Mouse (Mus musculus) hindbrain, embryonic 13.5 days (tissue): ENCODE measurements at regions not wholly inside any gene's neighbourhood (a gene's known extent, or its start where the extent isn't known, plus 50 kb on each side); places are given as distances from the start of the nearest gene placed in this dataset.

ENCODE experiments used
- ATAC-seq: fragments of 200-750 bp; cut with Nextera tagmentation; 2 replicates; pipeline ENCODE4 v1.8.0; 2017; ENCODE audit warnings: moderate TSS enrichment; ENCODE audit not compliant: low FRiP score
- H3K27ac ChIP-seq: fragments of 300-500 bp; sonication (generic); 2 replicates; pipeline ENCODE4 v1.5.1; 2015; ENCODE audit warnings: inconsistent platforms, mild to moderate bottlenecking, moderate library complexity
- H3K27me3 ChIP-seq: fragments of 300-500 bp; sonication (generic); 2 replicates; pipeline ENCODE4 v1.6.1; 2015; ENCODE audit warnings: mild to moderate bottlenecking, inconsistent platforms
- H3K36me3 ChIP-seq: fragments of 300-500 bp; sonication (generic); 2 replicates; pipeline ENCODE4 v1.6.1; 2015; ENCODE audit warnings: mild to moderate bottlenecking, inconsistent platforms
- H3K4me1 ChIP-seq: fragments of 300-500 bp; sonication (generic); replicated peaks from 2 replicates; pipeline ENCODE4 v1.6.1; 2015; ENCODE audit warnings: inconsistent platforms
- H3K4me2 ChIP-seq: fragments of 300-500 bp; sonication (generic); 2 replicates; pipeline ENCODE4 v1.6.1; 2015; ENCODE audit warnings: inconsistent platforms, mild to moderate bottlenecking, moderate library complexity
- H3K4me3 ChIP-seq: fragments of 300-500 bp; sonication (generic); 2 replicates; pipeline ENCODE4 v1.5.1; 2015; ENCODE audit warnings: mild to moderate bottlenecking, inconsistent platforms
- H3K9ac ChIP-seq: fragments of 300-500 bp; sonication (generic); 2 replicates; pipeline ENCODE4 v1.6.1; 2015; ENCODE audit warnings: mild to moderate bottlenecking, inconsistent platforms
- H3K9me3 ChIP-seq: fragments of 300-500 bp; sonication (generic); 2 replicates; pipeline ENCODE4 v1.6.1; 2016; ENCODE audit warnings: inconsistent platforms
- WGBS: fragments of 180-500 bp; shearing (Covaris S2); methylation state at CpG from one replicate; pipeline ENCODE4 v1.1.7; 2015; 5-methylcytosine and 5-hydroxymethylcytosine counted together

- H3K9me3 ChIP-seq, result no peaks in the 10 kb centered on the region
- WGBS, result 37% methylated on average over 6 of the region's 6 CpGs
- no peak overlapping the region for H3K27ac ChIP-seq
These were observed 148.5 kb downstream of the Clic5 start for GRCm38 (mm10) chr17:44336842-44337241.

GRCm38 (mm10) chr17:44337253-44337652 is 148.9 kb downstream of the Clic5 start:
- WGBS, result 89% methylated on average over 5 of the region's 5 CpGs
- no peak for ATAC-seq
- H3K27me3 ChIP-seq, result no peaks in the 10 kb centered on the region

More at GRCm38 (mm10) chr17:44336842-44337241, 148.5 kb downstream of the Clic5 start:
- H3K9ac ChIP-seq, result no peak overlapping the region
- H3K4me2 ChIP-seq, result no peak overlapping the region
- no peaks in the 10 kb centered on the region for H3K36me3 ChIP-seq
- no peak for ATAC-seq
- H3K27me3 ChIP-seq, result no peaks in the 10 kb centered on the region
- no peak overlapping the region for H3K4me3 ChIP-seq
- H3K4me1 ChIP-seq, result no peaks in the 10 kb centered on the region

GRCm38 (mm10) chr17:44344542-44344941 is 156.2 kb downstream of the Clic5 start:
- H3K27ac ChIP-seq, result no peak overlapping the region
- H3K27me3 ChIP-seq, result peaks cover 7% of the 10 kb centered on the region; the same call in 1 of the 2 replicates
- H3K4me1 ChIP-seq, result no peaks in the 10 kb centered on the region
- H3K9me3 ChIP-seq, result no peaks in the 10 kb centered on the region
- no peak overlapping the region for H3K4me3 ChIP-seq
- H3K4me2 ChIP-seq, result no peak overlapping the region
- H3K9ac ChIP-seq, result no peak overlapping the region
- no peaks in the 10 kb centered on the region for H3K36me3 ChIP-seq
- ATAC-seq, result no peak
- WGBS, result 100% methylated on average over 2 of the region's 2 CpGs

More at GRCm38 (mm10) chr17:44337253-44337652, 148.9 kb downstream of the Clic5 start:
- no peak overlapping the region for H3K9ac ChIP-seq
- H3K9me3 ChIP-seq, result no peaks in the 10 kb centered on the region
- no peaks in the 10 kb centered on the region for H3K4me1 ChIP-seq
- no peaks in the 10 kb centered on the region for H3K36me3 ChIP-seq
- no peak overlapping the region for H3K4me2 ChIP-seq
- no peak overlapping the region for H3K4me3 ChIP-seq
- no peak overlapping the region for H3K27ac ChIP-seq

- H3K4me3 ChIP-seq, result no peak overlapping the region
- WGBS, result 90% methylated on average over 2 of the region's 2 CpGs
- no peak overlapping the region for H3K9ac ChIP-seq
- no peaks in the 10 kb centered on the region for H3K36me3 ChIP-seq
- no peak for ATAC-seq
- H3K4me2 ChIP-seq, result no peak overlapping the region
- no peaks in the 10 kb centered on the region for H3K4me1 ChIP-seq
- H3K9me3 ChIP-seq, result no peaks in the 10 kb centered on the region
- H3K27me3 ChIP-seq, result peaks cover 7% of the 10 kb centered on the region; the same call in 1 of the 2 replicates
- no peak overlapping the region for H3K27ac ChIP-seq
These were observed 157.0 kb downstream of the Clic5 start for GRCm38 (mm10) chr17:44345374-44345773.

- no peak overlapping the region for H3K4me2 ChIP-seq
- ATAC-seq, result no peak; the same call in 1 of the 2 replicates
- 66% methylated on average over 20 of the region's 20 CpGs for WGBS
These were observed 162.0 kb downstream of the Clic5 start for GRCm38 (mm10) chr17:44350201-44350948.

GRCm38 (mm10) chr17:44350949-44351244 is 162.5 kb downstream of the Clic5 start:
- Histone ChIP-seq H3K27ac (no peak overlapping the region), H3K27me3 (peaks cover 7% of the 10 kb centered on the region; the same call in 1 of the 2 replicates), H3K36me3 (no peaks in the 10 kb centered on the region), H3K4me3 (no peak overlapping the region), H3K4me2 (no peak overlapping the region), H3K9ac (no peak overlapping the region), H3K4me1 (peaks cover 10% of the 10 kb centered on the region), H3K9me3 (no peaks in the 10 kb centered on the region)
- 90% methylated on average over 4 of the region's 4 CpGs for WGBS
- no peak for ATAC-seq

More at GRCm38 (mm10) chr17:44350201-44350948, 162.0 kb downstream of the Clic5 start:
- no peaks in the 10 kb centered on the region for H3K36me3 ChIP-seq
- peaks cover 10% of the 10 kb centered on the region for H3K4me1 ChIP-seq
- H3K9ac ChIP-seq, result no peak overlapping the region
- no peak overlapping the region for H3K27ac ChIP-seq
- H3K4me3 ChIP-seq, result no peak overlapping the region
- H3K9me3 ChIP-seq, result no peaks in the 10 kb centered on the region
- H3K27me3 ChIP-seq, result peaks cover 7% of the 10 kb centered on the region; the same call in 1 of the 2 replicates

- Histone ChIP-seq H3K4me3 (no peak overlapping the region), H3K9ac (peak overlapping the region; percentile 20; the same call in 1 of the 2 replicates), H3K9me3 (no peaks in the 10 kb centered on the region), H3K4me2 (peak overlapping the region; percentile 24), H3K27ac (no peak overlapping the region; the same call in 1 of the 2 replicates), H3K27me3 (peaks cover 7% of the 10 kb centered on the region; the same call in 1 of the 2 replicates), H3K4me1 (peaks cover 10% of the 10 kb centered on the region), H3K36me3 (no peaks in the 10 kb centered on the region)
- WGBS, result 21% methylated on average over 13 of the region's 13 CpGs
- peak; percentile 65 for ATAC-seq
These were observed 163.2 kb downstream of the Clic5 start for GRCm38 (mm10) chr17:44351499-44352117.

GRCm38 (mm10) chr17:44352142-44352541 is 163.8 kb downstream of the Clic5 start:
- WGBS, result 50% methylated on average over 13 of the region's 13 CpGs
- ATAC-seq, result no peak
- no peaks in the 10 kb centered on the region for H3K36me3 ChIP-seq
- H3K4me1 ChIP-seq, result peaks cover 10% of the 10 kb centered on the region
- no peak overlapping the region; the same call in 1 of the 2 replicates for H3K27ac ChIP-seq
- no peak overlapping the region for H3K4me3 ChIP-seq
- H3K9me3 ChIP-seq, result no peaks in the 10 kb centered on the region
- H3K4me2 ChIP-seq, result peak overlapping the region; percentile 24; the same call in 1 of the 2 replicates
- H3K9ac ChIP-seq, result 0 out of 2 replicates have a peak overlapping the region, but pooled peaks have one; percentile 20
- H3K27me3 ChIP-seq, result peaks cover 7% of the 10 kb centered on the region; the same call in 1 of the 2 replicates

- H3K4me1 ChIP-seq, result no peaks in the 10 kb centered on the region; the same call in 1 of the 2 replicates
- no peak for ATAC-seq
- H3K27ac ChIP-seq, result no peak overlapping the region
- no peaks in the 10 kb centered on the region for H3K36me3 ChIP-seq
- no peak overlapping the region for H3K4me2 ChIP-seq
- H3K4me3 ChIP-seq, result no peak overlapping the region
- no peaks in the 10 kb centered on the region for H3K9me3 ChIP-seq
- H3K27me3 ChIP-seq, result no peaks in the 10 kb centered on the region
- no peak overlapping the region for H3K9ac ChIP-seq
- 83% methylated on average over 4 of the region's 4 CpGs for WGBS
These were observed 174.7 kb downstream of the Clic5 start for GRCm38 (mm10) chr17:44363111-44363510.

GRCm38 (mm10) chr17:44364494-44364893 is 176.1 kb downstream of the Clic5 start:
- H3K27me3 ChIP-seq, result no peaks in the 10 kb centered on the region
- no peak for ATAC-seq
- WGBS, result 94% methylated on average over 6 of the region's 6 CpGs

GRCm38 (mm10) chr17:44366438-44366837 is 178.1 kb downstream of the Clic5 start:
- Histone ChIP-seq H3K4me1 (no peaks in the 10 kb centered on the region; the same call in 1 of the 2 replicates), H3K27me3 (no peaks in the 10 kb centered on the region), H3K9ac (no peak overlapping the region), H3K9me3 (no peaks in the 10 kb centered on the region; the same call in 1 of the 2 replicates), H3K4me2 (no peak overlapping the region), H3K36me3 (no peaks in the 10 kb centered on the region), H3K4me3 (no peak overlapping the region), H3K27ac (no peak overlapping the region)
- no peak for ATAC-seq
- 85% methylated on average over 8 of the region's 8 CpGs for WGBS

More at GRCm38 (mm10) chr17:44364494-44364893, 176.1 kb downstream of the Clic5 start:
- no peak overlapping the region for H3K4me2 ChIP-seq
- H3K27ac ChIP-seq, result no peak overlapping the region
- no peaks in the 10 kb centered on the region; the same call in 1 of the 2 replicates for H3K4me1 ChIP-seq
- H3K9me3 ChIP-seq, result no peaks in the 10 kb centered on the region
- no peak overlapping the region for H3K9ac ChIP-seq
- H3K36me3 ChIP-seq, result no peaks in the 10 kb centered on the region
- H3K4me3 ChIP-seq, result no peak overlapping the region

- Histone ChIP-seq H3K27ac (no peak overlapping the region), H3K27me3 (no peaks in the 10 kb centered on the region), H3K4me1 (peaks cover 4% of the 10 kb centered on the region; the same call in 1 of the 2 replicates), H3K36me3 (no peaks in the 10 kb centered on the region), H3K9ac (no peak overlapping the region), H3K4me3 (no peak overlapping the region), H3K9me3 (no peaks in the 10 kb centered on the region; the same call in 1 of the 2 replicates), H3K4me2 (no peak overlapping the region)
- ATAC-seq, result no peak
- 57% methylated on average over 5 of the region's 5 CpGs for WGBS
These were observed 179.2 kb downstream of the Clic5 start for GRCm38 (mm10) chr17:44367561-44367960.
